Comparison of ENCODE assay signal across 10 mouse cellular contexts in genomic region chr19:6475129-6475528, GRCm38 (mm10). TPM values are rescaled to one million over a fixed set of nuclear protein-coding genes. Genes with fewer than 3 reads are reported as not detected.
DNase-seq lines count a peak whose midpoint lies in the region; ATAC-seq and TF ChIP-seq lines count a peak whose summit lies in the region.
"Had no signal": no experiment of that assay in that cellular context is flagged by ENCODE, and none has a peak within 500 bp of the region (broad histone marks: within the 10 kb centered on the region; RNA-seq: fewer than 3 reads in every experiment).

No protein-coding gene starts in this region.

- ATAC-seq in forebrain, postnatal 0 days = peak; percentile 30; the same call in 1 of the 2 replicates
- no peak for ATAC-seq in forebrain, embryonic 13.5 days
- no peak for ATAC-seq in liver, embryonic 16.5 days (ENCODE audit: low read depth)
- ATAC-seq in liver, embryonic 11.5 days (replicated peaks; ENCODE audit: low FRiP score) = no peak
- 0 out of 2 replicates have a peak, but pooled peaks have one; percentile 37 for ATAC-seq in embryonic facial prominence, embryonic 12.5 days (ENCODE audit: insufficient number of reproducible peaks, insufficient read depth, low FRiP score, low TSS enrichment)
- ATAC-seq in forebrain, embryonic 11.5 days (replicated peaks; ENCODE audit: low FRiP score) = no peak

- no peaks in the 10 kb centered on the region for H3K9me3 ChIP-seq in forebrain, postnatal 0 days (ENCODE audit: low read length)
- no peaks in the 10 kb centered on the region for H3K9me3 ChIP-seq in forebrain, embryonic 13.5 days (replicated peaks)
- no peaks in the 10 kb centered on the region for H3K9me3 ChIP-seq in liver, embryonic 16.5 days (replicated peaks; ENCODE audit: control insufficient read depth, low read length)
- H3K9me3 ChIP-seq in liver, embryonic 11.5 days (ENCODE audit: control insufficient read depth, low read length) = no peaks in the 10 kb centered on the region
- no peaks in the 10 kb centered on the region for H3K9me3 ChIP-seq in embryonic facial prominence, embryonic 12.5 days
- H3K9me3 ChIP-seq in forebrain, embryonic 11.5 days (ENCODE audit: control insufficient read depth, low read length) = no peaks in the 10 kb centered on the region

- no peak overlapping the region for H3K4me3 ChIP-seq in forebrain, postnatal 0 days (ENCODE audit: low read depth, low read length)
- no peak overlapping the region for H3K4me3 ChIP-seq in forebrain, embryonic 13.5 days
- H3K4me3 ChIP-seq in liver, embryonic 16.5 days (ENCODE audit: low read depth, low read length) = no peak overlapping the region
- no peak overlapping the region for H3K4me3 ChIP-seq in liver, embryonic 11.5 days (ENCODE audit: low read depth, low read length)
- no peak overlapping the region for H3K4me3 ChIP-seq in embryonic facial prominence, embryonic 12.5 days
- H3K4me3 ChIP-seq in forebrain, embryonic 11.5 days (ENCODE audit: low read depth, low read length) = no peak overlapping the region

- no peaks in the 10 kb centered on the region for H3K4me1 ChIP-seq in forebrain, postnatal 0 days (ENCODE audit: insufficient read depth)
- peaks cover 11% of the 10 kb centered on the region; the same call in 1 of the 2 replicates for H3K4me1 ChIP-seq in forebrain, embryonic 13.5 days
- H3K4me1 ChIP-seq in liver, embryonic 16.5 days (ENCODE audit: control insufficient read depth, low read depth, low read length) = no peaks in the 10 kb centered on the region; the same call in 1 of the 2 replicates
- no peaks in the 10 kb centered on the region; the same call in 1 of the 2 replicates for H3K4me1 ChIP-seq in liver, embryonic 11.5 days (replicated peaks; ENCODE audit: control insufficient read depth, insufficient read depth, low read length)
- peaks cover 8% of the 10 kb centered on the region; the same call in 1 of the 2 replicates for H3K4me1 ChIP-seq in embryonic facial prominence, embryonic 12.5 days
- no peaks in the 10 kb centered on the region for H3K4me1 ChIP-seq in forebrain, embryonic 11.5 days (replicated peaks; ENCODE audit: control insufficient read depth, insufficient read depth, low read length)

- H3K36me3 ChIP-seq in forebrain, postnatal 0 days (ENCODE audit: insufficient read depth) = peaks cover 64% of the 10 kb centered on the region
- H3K36me3 ChIP-seq in forebrain, embryonic 13.5 days (ENCODE audit: poor library complexity, severe bottlenecking) = peaks cover 41% of the 10 kb centered on the region
- H3K36me3 ChIP-seq in liver, embryonic 16.5 days (ENCODE audit: control insufficient read depth, insufficient read depth) = no peaks in the 10 kb centered on the region
- H3K36me3 ChIP-seq in liver, embryonic 11.5 days (ENCODE audit: control insufficient read depth, insufficient read depth, low read length) = no peaks in the 10 kb centered on the region
- no peaks in the 10 kb centered on the region for H3K36me3 ChIP-seq in embryonic facial prominence, embryonic 12.5 days
- H3K36me3 ChIP-seq in forebrain, embryonic 11.5 days (ENCODE audit: control insufficient read depth, insufficient read depth, low read length) = no peaks in the 10 kb centered on the region

- no peak overlapping the region for H3K9ac ChIP-seq in forebrain, postnatal 0 days
- no peak overlapping the region for H3K9ac ChIP-seq in forebrain, embryonic 13.5 days
- no peak overlapping the region for H3K9ac ChIP-seq in liver, embryonic 16.5 days (ENCODE audit: low read depth, low read length)
- H3K9ac ChIP-seq in liver, embryonic 11.5 days (ENCODE audit: low read depth, low read length) = no peak overlapping the region
- H3K9ac ChIP-seq in embryonic facial prominence, embryonic 12.5 days = no peak overlapping the region
- H3K9ac ChIP-seq in forebrain, embryonic 11.5 days (ENCODE audit: low read length) = no peak overlapping the region

- H3K27ac ChIP-seq in forebrain, postnatal 0 days (ENCODE audit: low read depth, low read length) = no peak overlapping the region
- no peak overlapping the region for H3K27ac ChIP-seq in forebrain, embryonic 13.5 days
- peak overlapping the region; percentile 5; the same call in 1 of the 2 replicates for H3K27ac ChIP-seq in liver, embryonic 16.5 days (ENCODE audit: low read length)
- H3K27ac ChIP-seq in liver, embryonic 11.5 days (ENCODE audit: low read depth, low read length) = no peak overlapping the region; the same call in 1 of the 2 replicates
- H3K27ac ChIP-seq in embryonic facial prominence, embryonic 12.5 days = no peak overlapping the region
- H3K27ac ChIP-seq in forebrain, embryonic 11.5 days (ENCODE audit: low read depth, low read length) = no peak overlapping the region

- TF ChIP-seq CTCF in forebrain, postnatal 0 days (IDR thresholded peaks at IDR 0.05; ENCODE audit: low read depth) = no peak

- H3K27me3 ChIP-seq in forebrain, postnatal 0 days (ENCODE audit: insufficient read depth, low read length) = no peaks in the 10 kb centered on the region
- H3K27me3 ChIP-seq in forebrain, embryonic 13.5 days = no peaks in the 10 kb centered on the region; the same call in 1 of the 2 replicates
- no peaks in the 10 kb centered on the region for H3K27me3 ChIP-seq in liver, embryonic 16.5 days (ENCODE audit: control insufficient read depth, insufficient read depth, low read depth, low read length)
- H3K27me3 ChIP-seq in liver, embryonic 11.5 days (replicated peaks; ENCODE audit: control insufficient read depth, insufficient read depth, low read length) = no peaks in the 10 kb centered on the region
- 0 out of 2 replicates have a peak, but pooled peaks cover 3% of the 10 kb centered on the region for H3K27me3 ChIP-seq in embryonic facial prominence, embryonic 12.5 days
- H3K27me3 ChIP-seq in forebrain, embryonic 11.5 days (ENCODE audit: control insufficient read depth, insufficient read depth, low read length) = no peaks in the 10 kb centered on the region

- WGBS in forebrain, postnatal 0 days = 37% methylated on average over 5 of the region's 5 CpGs
- WGBS in forebrain, embryonic 13.5 days = 36% methylated on average over 5 of the region's 5 CpGs
- WGBS in liver, embryonic 16.5 days (ENCODE audit: insufficient replicate concordance) = 25% methylated on average over 5 of the region's 5 CpGs
- 27% methylated on average over 5 of the region's 5 CpGs for WGBS in liver, embryonic 11.5 days
- 33% methylated on average over 5 of the region's 5 CpGs for WGBS in embryonic facial prominence, embryonic 12.5 days
- 51% methylated on average over 5 of the region's 5 CpGs for WGBS in forebrain, embryonic 11.5 days

- no peak for DNase-seq in forebrain, postnatal 0 days
- DNase-seq in liver, embryonic 11.5 days (ENCODE audit: low spot score) = no peak
- DNase-seq in lung, postnatal 36 days = peak; percentile 54
- no peak for DNase-seq in forebrain, embryonic 11.5 days (ENCODE audit: low spot score)
- DNase-seq in T-cell, adult 2 months (ENCODE audit: low spot score) = no peak
- DNase-seq: cerebellum, adult 11-12 months had no signal

- H3K4me2 ChIP-seq in forebrain, postnatal 0 days (ENCODE audit: low read depth) = no peak overlapping the region
- H3K4me2 ChIP-seq in forebrain, embryonic 13.5 days = no peak overlapping the region
- H3K4me2 ChIP-seq in liver, embryonic 16.5 days (ENCODE audit: low read depth, low read length) = no peak overlapping the region
- H3K4me2 ChIP-seq in liver, embryonic 11.5 days = no peak overlapping the region
- no peak overlapping the region for H3K4me2 ChIP-seq in embryonic facial prominence, embryonic 12.5 days (replicated peaks)
- no peak overlapping the region for H3K4me2 ChIP-seq in forebrain, embryonic 11.5 days (ENCODE audit: low read depth, low read length, severe bottlenecking)

RNA-seq across cellular contexts. Expression of gene Nrxn2, which starts 56.6 kb away (rescaled TPM):
- 213 and 256 TPM in 2 replicates for total RNA-seq in forebrain, postnatal 0 days (2014; rRNA removed)
- polyA plus RNA-seq in forebrain, postnatal 0 days (2015; fragmentation: Nextera tagmentation; extraction: Ambion mirVana) = 45.1 and 49.4 TPM in 2 replicates
- 16.9 and 18.1 TPM in 2 replicates for polyA plus RNA-seq in forebrain, embryonic 13.5 days (2015; fragmentation: Nextera tagmentation; extraction: Ambion mirVana)
- polyA plus RNA-seq in liver, embryonic 16.5 days (2015; fragmentation: Nextera tagmentation; extraction: Ambion mirVana) = 0.39 and 0.50 TPM in 2 replicates
- 1.1 and 1.6 TPM in 2 replicates for polyA plus RNA-seq in liver, embryonic 11.5 days (2014; fragmentation: Nextera tagmentation; extraction: Ambion mirVana)
- 2.8 and 4.9 TPM in 2 replicates for polyA plus RNA-seq in embryonic facial prominence, embryonic 12.5 days (2016; fragmentation: Nextera tagmentation; extraction: Ambion mirVana)
- polyA plus RNA-seq in forebrain, embryonic 11.5 days (2014; fragmentation: Nextera tagmentation; extraction: Ambion mirVana) = 8.1 and 10.4 TPM in 2 replicates
- total RNA-seq: monocyte, adult 5-6 weeks had no signal

Comparison
In these comparisons a context has a peak if more than half of its experiments do, and no peak if none do; other contexts are left out.
1. ATAC-seq: peak in forebrain, postnatal 0 days (single experiment) and embryonic facial prominence, embryonic 12.5 days (single experiment); none in forebrain, embryonic 13.5 days (single experiment), liver, embryonic 16.5 days (single experiment), liver, embryonic 11.5 days (single experiment) and forebrain, embryonic 11.5 days (single experiment).